In the genomic region with DNA sequence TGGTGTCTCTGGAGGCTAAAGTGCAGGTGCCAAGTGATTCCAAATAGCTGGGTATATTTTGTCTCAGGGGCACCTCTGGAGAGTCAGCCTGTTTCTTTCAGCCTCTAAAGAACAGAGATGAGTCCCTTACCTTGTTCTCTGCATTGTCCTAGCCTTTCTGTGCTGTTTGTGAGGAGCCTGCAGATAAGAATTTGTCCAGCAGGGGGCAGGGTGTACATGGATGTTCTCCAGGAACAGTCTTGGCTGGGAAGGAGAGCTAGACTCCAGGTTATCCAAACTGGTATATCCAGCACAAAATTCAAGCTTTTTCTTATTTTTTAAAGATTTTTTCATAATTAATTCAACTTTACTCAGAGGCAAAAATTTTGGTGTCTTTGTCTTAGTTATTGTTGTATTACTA, we compare ENCODE assay signal across 9 mouse cellular contexts. TPM values are rescaled to one million over a fixed set of nuclear protein-coding genes. Genes with fewer than 3 reads are reported as not detected.
A peak's percentile ranks its signal among the peaks of the same experiment; 100 is the strongest.
DNase-seq lines count a peak whose midpoint lies in the region; ATAC-seq and TF ChIP-seq lines count a peak whose summit lies in the region.
"Had no signal": no experiment of that assay in that cellular context is flagged by ENCODE, and none has a peak within 500 bp of the region (broad histone marks: within the 10 kb centered on the region; RNA-seq: fewer than 3 reads in every experiment).

No protein-coding gene starts in this region.

- peak; percentile 69 for TF ChIP-seq CTCF in intestine, postnatal 0 days (IDR thresholded peaks at IDR 0.05; ENCODE audit: low read depth)

- H3K9me3 ChIP-seq in intestine, postnatal 0 days (ENCODE audit: control insufficient read depth), result no peaks in the 10 kb centered on the region
- H3K9me3 ChIP-seq in intestine, embryonic 15.5 days, result no peaks in the 10 kb centered on the region
- H3K9me3 ChIP-seq in limb, embryonic 11.5 days (ENCODE audit: control insufficient read depth, low read length), result no peaks in the 10 kb centered on the region

- peak; percentile 42 for DNase-seq in ZHBTc4 (ENCODE audit: low read depth, low spot score)
- DNase-seq in embryo, embryonic 10.5 days (ENCODE audit: low spot score), result peak; percentile 42
- peak; percentile 53 for DNase-seq in kidney, adult 9 months
- DNase-seq in limb, embryonic 11.5 days (ENCODE audit: low spot score), result peak; percentile 62
- peak; percentile 66 to 70 for DNase-seq in right cerebral cortex, adult 2 months (ENCODE audit: low spot score in 2 of 2)

- no peak overlapping the region for H3K9ac ChIP-seq in intestine, postnatal 0 days (ENCODE audit: low read depth, low read length)
- H3K9ac ChIP-seq in intestine, embryonic 15.5 days, result no peak overlapping the region
- no peak overlapping the region for H3K9ac ChIP-seq in limb, embryonic 11.5 days (ENCODE audit: low read length)

- no peak for ATAC-seq in intestine, postnatal 0 days
- no peak for ATAC-seq in intestine, embryonic 15.5 days
- no peak for ATAC-seq in limb, embryonic 11.5 days (ENCODE audit: insufficient number of reproducible peaks, low FRiP score, low TSS enrichment, low read depth)
- ATAC-seq in erythroblast, adult 5-6 weeks (replicated peaks; ENCODE audit: low FRiP score, poor library complexity, severe bottlenecking), result no peak

- H3K27me3 ChIP-seq in intestine, postnatal 0 days (replicated peaks; ENCODE audit: control insufficient read depth, insufficient read depth, low read length), result no peaks in the 10 kb centered on the region
- no peaks in the 10 kb centered on the region for H3K27me3 ChIP-seq in intestine, embryonic 15.5 days (replicated peaks)
- no peaks in the 10 kb centered on the region for H3K27me3 ChIP-seq in limb, embryonic 11.5 days (ENCODE audit: control insufficient read depth, insufficient read depth, low read length)

- H3K36me3 ChIP-seq in intestine, postnatal 0 days (ENCODE audit: control insufficient read depth, insufficient read depth), result no peaks in the 10 kb centered on the region
- H3K36me3 ChIP-seq in intestine, embryonic 15.5 days, result no peaks in the 10 kb centered on the region
- no peaks in the 10 kb centered on the region for H3K36me3 ChIP-seq in limb, embryonic 11.5 days (ENCODE audit: control insufficient read depth, insufficient read depth, low read length)

- no peaks in the 10 kb centered on the region for H3K4me1 ChIP-seq in intestine, postnatal 0 days (replicated peaks; ENCODE audit: control insufficient read depth, insufficient read depth, low read length)
- H3K4me1 ChIP-seq in intestine, embryonic 15.5 days (replicated peaks), result no peaks in the 10 kb centered on the region
- no peaks in the 10 kb centered on the region for H3K4me1 ChIP-seq in limb, embryonic 11.5 days (ENCODE audit: control insufficient read depth, insufficient read depth, low read length)

- H3K4me3 ChIP-seq in intestine, postnatal 0 days (ENCODE audit: low read depth, low read length), result no peak overlapping the region
- no peak overlapping the region for H3K4me3 ChIP-seq in intestine, embryonic 15.5 days (replicated peaks)
- no peak overlapping the region for H3K4me3 ChIP-seq in limb, embryonic 11.5 days (ENCODE audit: low read depth, low read length)

- H3K27ac ChIP-seq in intestine, postnatal 0 days (ENCODE audit: low read depth, low read length), result no peak overlapping the region
- H3K27ac ChIP-seq in intestine, embryonic 15.5 days, result no peak overlapping the region
- no peak overlapping the region for H3K27ac ChIP-seq in limb, embryonic 11.5 days (replicated peaks; ENCODE audit: low read depth, low read length)

- no peak overlapping the region for H3K4me2 ChIP-seq in intestine, postnatal 0 days (replicated peaks; ENCODE audit: low read depth)
- no peak overlapping the region for H3K4me2 ChIP-seq in intestine, embryonic 15.5 days (replicated peaks)
- no peak overlapping the region for H3K4me2 ChIP-seq in limb, embryonic 11.5 days (ENCODE audit: low read depth, severe bottlenecking)

RNA-seq across cellular contexts. Expression of a gene that starts 11.8 kb away (rescaled TPM):
- not detected in 2 replicates for polyA plus RNA-seq in intestine, postnatal 0 days (2015; fragmentation: Nextera tagmentation; extraction: Ambion mirVana)
- not detected in 2 replicates for polyA plus RNA-seq in intestine, embryonic 15.5 days (2015; fragmentation: Nextera tagmentation; extraction: Ambion mirVana)
- not detected in 2 replicates for polyA plus RNA-seq in limb, embryonic 11.5 days (2014; fragmentation: Nextera tagmentation; extraction: Ambion mirVana)
- not detected in 2 replicates for total RNA-seq in erythroblast, adult 5-6 weeks (2015; ENCODE audit: low replicate concordance)
- not detected in 2 replicates for total RNA-seq in erythroblast, adult 5-6 weeks (2017; ENCODE audit: low replicate concordance)
- polyA plus RNA-seq: lung, embryonic 16.5 days had no signal

RNA-seq across cellular contexts. Expression of a gene that starts 28.6 kb away (rescaled TPM):
- not detected in 2 replicates for polyA plus RNA-seq in intestine, postnatal 0 days (2015; fragmentation: Nextera tagmentation; extraction: Ambion mirVana)
- not detected in 2 replicates for polyA plus RNA-seq in intestine, embryonic 15.5 days (2015; fragmentation: Nextera tagmentation; extraction: Ambion mirVana)
- polyA plus RNA-seq in limb, embryonic 11.5 days (2014; fragmentation: Nextera tagmentation; extraction: Ambion mirVana), result not detected in 2 replicates
- total RNA-seq in erythroblast, adult 5-6 weeks (2015; ENCODE audit: low replicate concordance), result not detected in 2 replicates
- not detected in 2 replicates for total RNA-seq in erythroblast, adult 5-6 weeks (2017; ENCODE audit: low replicate concordance)
- polyA plus RNA-seq: lung, embryonic 16.5 days had no signal

RNA-seq across cellular contexts. Expression of a gene that starts 42.0 kb away (rescaled TPM):
- not detected in 2 replicates for polyA plus RNA-seq in intestine, postnatal 0 days (2015; fragmentation: Nextera tagmentation; extraction: Ambion mirVana)
- not detected in 2 replicates for polyA plus RNA-seq in intestine, embryonic 15.5 days (2015; fragmentation: Nextera tagmentation; extraction: Ambion mirVana)
- not detected in 2 replicates for polyA plus RNA-seq in limb, embryonic 11.5 days (2014; fragmentation: Nextera tagmentation; extraction: Ambion mirVana)
- total RNA-seq in erythroblast, adult 5-6 weeks (2015; ENCODE audit: low replicate concordance), result not detected in 2 replicates
- total RNA-seq in erythroblast, adult 5-6 weeks (2017; ENCODE audit: low replicate concordance), result not detected in 2 replicates
- polyA plus RNA-seq: lung, embryonic 16.5 days had no signal
